In genomic region chr6:135411712-135412319, GRCm38 (mm10) we compare ENCODE assay signal across 17 mouse cellular contexts. TPM values are rescaled to one million over a fixed set of nuclear protein-coding genes. Genes with fewer than 3 reads are reported as not detected.
DNase-seq lines count a peak whose midpoint lies in the region; ATAC-seq and TF ChIP-seq lines count a peak whose summit lies in the region.
"Had no signal": no experiment of that assay in that cellular context is flagged by ENCODE, and none has a peak within 500 bp of the region (broad histone marks: within the 10 kb centered on the region; RNA-seq: fewer than 3 reads in every experiment).

No protein-coding gene starts in this region.

- H3K27ac ChIP-seq in hindbrain, embryonic 15.5 days (replicated peaks), result no peak overlapping the region
- no peak overlapping the region for H3K27ac ChIP-seq in hindbrain, postnatal 0 days
- no peak overlapping the region for H3K27ac ChIP-seq in midbrain, embryonic 15.5 days
- H3K27ac ChIP-seq: embryonic facial prominence, embryonic 10.5 days; forebrain, embryonic 13.5 days; heart, adult 2 months; heart, embryonic 13.5 days had no signal

- peaks cover 4% of the 10 kb centered on the region; the same call in 1 of the 2 replicates for H3K4me1 ChIP-seq in hindbrain, embryonic 15.5 days (replicated peaks)
- H3K4me1 ChIP-seq in hindbrain, postnatal 0 days (ENCODE audit: insufficient read depth, low read length), result no peaks in the 10 kb centered on the region
- H3K4me1 ChIP-seq in midbrain, embryonic 15.5 days, result no peaks in the 10 kb centered on the region
- H3K4me1 ChIP-seq: embryonic facial prominence, embryonic 10.5 days; forebrain, embryonic 13.5 days had no signal

- no peaks in the 10 kb centered on the region for H3K9me3 ChIP-seq in hindbrain, embryonic 15.5 days
- no peaks in the 10 kb centered on the region for H3K9me3 ChIP-seq in hindbrain, postnatal 0 days (ENCODE audit: low read length)
- H3K9me3 ChIP-seq in midbrain, embryonic 15.5 days, result no peaks in the 10 kb centered on the region
- H3K9me3 ChIP-seq: embryonic facial prominence, embryonic 10.5 days; forebrain, embryonic 13.5 days; heart, embryonic 13.5 days had no signal

- no peak overlapping the region for H3K4me3 ChIP-seq in hindbrain, embryonic 15.5 days
- no peak overlapping the region for H3K4me3 ChIP-seq in hindbrain, postnatal 0 days (ENCODE audit: low read length)
- no peak overlapping the region for H3K4me3 ChIP-seq in midbrain, embryonic 15.5 days
- H3K4me3 ChIP-seq: embryonic facial prominence, embryonic 10.5 days; forebrain, embryonic 13.5 days; heart, adult 2 months; heart, embryonic 13.5 days had no signal

- H3K4me2 ChIP-seq in hindbrain, embryonic 15.5 days, result no peak overlapping the region
- H3K4me2 ChIP-seq in hindbrain, postnatal 0 days (ENCODE audit: low read depth, low read length), result no peak overlapping the region
- H3K4me2 ChIP-seq in midbrain, embryonic 15.5 days, result no peak overlapping the region
- H3K4me2 ChIP-seq: forebrain, embryonic 13.5 days; heart, embryonic 13.5 days had no signal

- H3K36me3 ChIP-seq in hindbrain, embryonic 15.5 days, result no peaks in the 10 kb centered on the region
- no peaks in the 10 kb centered on the region for H3K36me3 ChIP-seq in hindbrain, postnatal 0 days (ENCODE audit: insufficient read depth, low read length)
- no peaks in the 10 kb centered on the region for H3K36me3 ChIP-seq in midbrain, embryonic 15.5 days (replicated peaks)
- H3K36me3 ChIP-seq: embryonic facial prominence, embryonic 10.5 days; heart, embryonic 13.5 days had no signal

- ATAC-seq in hindbrain, embryonic 15.5 days (ENCODE audit: low FRiP score, low read depth), result 0 out of 2 replicates have a peak, but pooled peaks have one; percentile 27
- ATAC-seq in hindbrain, postnatal 0 days, result no peak
- peak; percentile 62; the same call in 1 of the 2 replicates for ATAC-seq in midbrain, embryonic 15.5 days (replicated peaks)
- ATAC-seq: forebrain, embryonic 13.5 days; forebrain, postnatal 0 days; hindbrain, embryonic 16.5 days had no signal

- no peak for TF ChIP-seq CTCF in hindbrain, postnatal 0 days (IDR thresholded peaks at IDR 0.05; ENCODE audit: low read depth)

- 78% methylated on average over 10 of the region's 10 CpGs for WGBS in hindbrain, embryonic 15.5 days
- 82% methylated on average over 10 of the region's 10 CpGs for WGBS in hindbrain, postnatal 0 days
- WGBS in midbrain, embryonic 15.5 days, result 51% methylated on average over 10 of the region's 10 CpGs

- no peaks in the 10 kb centered on the region for H3K27me3 ChIP-seq in hindbrain, embryonic 15.5 days
- no peaks in the 10 kb centered on the region for H3K27me3 ChIP-seq in hindbrain, postnatal 0 days (ENCODE audit: insufficient read depth, low read length)
- H3K27me3 ChIP-seq in midbrain, embryonic 15.5 days (replicated peaks), result no peaks in the 10 kb centered on the region
- H3K27me3 ChIP-seq: forebrain, embryonic 13.5 days; heart, embryonic 13.5 days had no signal

- DNase-seq in hindbrain, postnatal 0 days (ENCODE audit: low spot score), result no peak
- DNase-seq in retina, postnatal 1 day, result peak; percentile 15
- DNase-seq in retina, embryonic 14.5 days (ENCODE audit: low spot score), result no peak
- no peak for DNase-seq in left cerebral cortex, adult 8-10 months (ENCODE audit: low spot score in 2 of 2)
- DNase-seq: adrenal gland, adult 2 months; adrenal gland, postnatal 25 days; cerebellum, adult 2 months; cerebellum, postnatal 10 days; forebrain, postnatal 0 days; gastrocnemius, postnatal 14 days; heart, adult 2 months had no signal

- no peak overlapping the region for H3K9ac ChIP-seq in hindbrain, embryonic 15.5 days
- H3K9ac ChIP-seq in hindbrain, postnatal 0 days (replicated peaks; ENCODE audit: low read length), result no peak overlapping the region
- H3K9ac ChIP-seq in midbrain, embryonic 15.5 days, result no peak overlapping the region
- H3K9ac ChIP-seq: forebrain, embryonic 13.5 days; forebrain, postnatal 0 days; heart, embryonic 13.5 days had no signal

RNA-seq across cellular contexts. Expression of gene Emp1, which starts 49.5 kb away (rescaled TPM):
- polyA plus RNA-seq in hindbrain, embryonic 15.5 days (2015; fragmentation: Nextera tagmentation; extraction: Ambion mirVana), result 9.7 TPM in 2 replicates
- total RNA-seq in hindbrain, postnatal 0 days (2014; rRNA removed), result 40.2 and 53.2 TPM in 2 replicates
- polyA plus RNA-seq in hindbrain, postnatal 0 days (2015; fragmentation: Nextera tagmentation; extraction: Ambion mirVana), result 7.8 and 8.6 TPM in 2 replicates
- polyA plus RNA-seq in midbrain, embryonic 15.5 days (2015; fragmentation: Nextera tagmentation; extraction: Ambion mirVana), result 7.3 and 7.6 TPM in 2 replicates
- 1 to 10 TPM; 1.6 to 1.9 (median 1.7) TPM for total RNA-seq in left cerebral cortex, adult 8-10 months (2022)
